Mouse (Mus musculus) CH12.LX (cell line): ENCODE data around the gene Ldha.

Experiments used
- CTCF ChIP-seq, 2 experiments: IDR thresholded peaks in 1 of 2; conservative IDR thresholded peaks in 1 of 2; 2 replicates each; pipeline ENCODE4 v1.5.1; 2011 to 2012; ENCODE audit warnings: low read depth in 2 of 2, low read length in 2 of 2, improper control_type of control experiment in 1 of 2, inconsistent platforms in 1 of 2, mild to moderate bottlenecking in 1 of 2, moderate library complexity in 1 of 2
- E2F4 ChIP-seq: IDR thresholded peaks from 2 replicates; pipeline ENCODE4 v1.6.1; 2011; ENCODE audit warnings: low read depth, low read length, improper control_type of control experiment; ENCODE audit not compliant: insufficient replicate concordance
- EP300 ChIP-seq: IDR thresholded peaks from 2 replicates; pipeline ENCODE4 v1.6.1; 2011; ENCODE audit warnings: low read length, improper control_type of control experiment
- ETS1 ChIP-seq: conservative IDR thresholded peaks from 2 replicates; pipeline ENCODE4 v1.6.1; 2012; ENCODE audit warnings: low read depth, mild to moderate bottlenecking, inconsistent platforms, low read length, improper control_type of control experiment, moderate library complexity
- GABPA ChIP-seq: IDR thresholded peaks from 2 replicates; pipeline ENCODE4 v1.6.1; 2012; ENCODE audit warnings: low read depth, low read length, improper control_type of control experiment, inconsistent platforms; ENCODE audit not compliant: insufficient replicate concordance
- HCFC1 ChIP-seq: IDR thresholded peaks from 2 replicates; pipeline ENCODE4 v1.6.1; 2012; ENCODE audit warnings: low read depth, mild to moderate bottlenecking, inconsistent platforms, low read length, improper control_type of control experiment
- JUND ChIP-seq: conservative IDR thresholded peaks from 2 replicates; pipeline ENCODE4 v1.6.1; 2011; ENCODE audit warnings: low read depth, low read length, improper control_type of control experiment
- KAT2A ChIP-seq: IDR thresholded peaks from 2 replicates; pipeline ENCODE4 v1.6.1; 2012; ENCODE audit warnings: low read length, improper control_type of control experiment, inconsistent platforms; ENCODE audit not compliant: insufficient replicate concordance
- NELFE ChIP-seq: IDR thresholded peaks from 2 replicates; pipeline ENCODE4 v1.6.1; 2011; ENCODE audit warnings: low read depth, low read length, improper control_type of control experiment
- RCOR1 ChIP-seq: conservative IDR thresholded peaks from 2 replicates; pipeline ENCODE4 v1.6.1; 2012; ENCODE audit warnings: low read depth, mild to moderate bottlenecking, inconsistent platforms, low read length, improper control_type of control experiment
- USF2 ChIP-seq: conservative IDR thresholded peaks from 2 replicates; pipeline ENCODE4 v1.6.1; 2011; ENCODE audit warnings: low read depth, low read length, improper control_type of control experiment

GRCm38 (mm10) chr7:46833266-46833665, 8.0 kb upstream of the Ldha start:
- TF ChIP-seq CTCF (conservative IDR thresholded peaks at IDR 0.05 in 1 of 2, IDR thresholded peaks at IDR 0.05 in 1 of 2; ENCODE audit: low read depth in 2 of 2, low read length in 2 of 2) (no peak), HCFC1 (no peak), USF2 (no peak), KAT2A (no peak), JUND (no peak), ETS1 (no peak), NELFE (no peak), RCOR1 (no peak), GABPA (no peak), EP300 (no peak), E2F4 (no peak)
